Mouse (Mus musculus): Measurements from ENCODE around the gene Naa50.

- TF ChIP-seq UBTF (IDR thresholded peaks at IDR 0.05; ENCODE audit: low read depth, low read length) (no peak), POLR2AphosphoS2 (IDR thresholded peaks at IDR 0.05; ENCODE audit: low read depth, low read length) (no peak), RAD21 (IDR thresholded peaks at IDR 0.05; ENCODE audit: low read depth, low read length) (no peak), CTCF (conservative IDR thresholded peaks at IDR 0.05 in 1 of 2, IDR thresholded peaks at IDR 0.05 in 1 of 2; ENCODE audit: low read depth in 2 of 2, low read length in 2 of 2) (no peak), SIN3A (IDR thresholded peaks at IDR 0.05; ENCODE audit: low read length) (no peak), POLR2A (IDR thresholded peaks at IDR 0.05; ENCODE audit: low read depth, low read length) (no peak), EP300 (IDR thresholded peaks at IDR 0.05; ENCODE audit: low read length) (no peak), USF1 (IDR thresholded peaks at IDR 0.05; ENCODE audit: low read depth, low read length) (no peak), CHD2 (IDR thresholded peaks at IDR 0.05; ENCODE audit: low read length) (no peak)
Observed at GRCm38 (mm10) chr16:44119753-44120501, 19.7 kb upstream of the Naa50 start.

Measured in CH12.LX (cell line).